Mouse (Mus musculus) C3H10T1/2 (cell line): ENCODE data around the gene Crym. TPM values are rescaled to one million over a fixed set of nuclear protein-coding genes. Genes with fewer than 3 reads are reported as not detected.

Experiments
- polyA plus RNA-seq, 2 experiments: library from polyadenylated mRNA; unstranded; fragments of >200 nt; fragmentation: generic; extraction: Trizol; gene quantifications; one replicate each; pipeline ENCODE4 v1.2.1; 2012; ENCODE audit warnings: missing spikeins in 2 of 2

Crym gene
- under 1 TPM; 0.07 to 0.13 TPM for polyA plus RNA-seq

DNA sequence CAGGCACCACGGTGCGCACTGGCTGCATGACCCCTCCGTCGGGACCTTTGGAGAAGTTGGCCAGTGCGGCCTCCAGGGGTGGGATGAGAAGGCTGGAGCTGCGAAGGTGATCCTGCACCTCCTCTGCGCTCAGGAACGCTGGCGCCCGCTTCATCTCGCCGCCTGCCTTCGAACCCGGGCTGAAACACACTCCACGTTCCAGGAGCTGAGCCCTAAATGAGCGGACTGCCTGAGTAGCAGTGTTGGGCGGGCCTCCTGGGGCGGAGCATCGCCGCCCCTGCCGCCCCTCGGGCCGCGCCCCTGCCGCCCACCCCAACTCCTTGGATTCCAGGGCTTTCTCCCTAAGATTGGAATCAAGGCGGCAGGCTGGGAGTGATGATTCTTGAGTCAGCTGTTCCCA is at the start of gene Crym:
Gene Crym (minus strand): TSS at position 341 of the 400 bp plus-strand sequence.

GRCm38 (mm10) chr7:120203789-120204188 is 1.9 kb upstream of the Crym start, which contains the start of gene Abca14:
Gene Abca14 (plus strand): TSS chr7:120203961.

GRCm38 (mm10) chr7:120173603-120174244 is 28.2 kb downstream of the Crym start, which contains the start of gene Anks4b:
Gene Anks4b (plus strand): TSS chr7:120173858.

DNA sequence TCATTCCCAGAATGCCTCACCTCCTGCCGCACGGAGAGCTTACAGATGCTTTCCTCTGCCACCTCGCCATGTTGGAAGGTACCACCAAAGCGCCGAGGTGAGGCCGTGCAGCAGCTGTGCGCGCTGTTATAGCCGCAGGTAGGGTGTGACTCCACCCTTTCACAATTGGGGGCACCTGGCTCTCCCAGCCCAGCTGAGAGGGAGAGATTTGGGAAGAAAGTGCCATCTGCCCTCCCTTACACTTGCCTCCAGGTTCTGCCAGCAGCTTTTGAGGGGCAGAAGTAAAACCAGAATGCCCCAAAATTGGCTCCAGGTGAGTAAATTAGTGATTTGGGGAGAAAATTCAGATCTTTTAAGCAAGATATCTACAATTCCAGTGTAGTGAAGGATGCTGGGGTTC is 56.7 kb downstream of the Crym start, which contains the start of gene Zp2:
Gene Zp2 (minus strand): TSS at position 101 of the 400 bp plus-strand sequence.

Other genes starting within 250 kb of the Crym start
- not detected for gene Dnah3, start 106.8 kb downstream of the Crym start, polyA plus RNA-seq
- 10 to 100 TPM in 1 of 2 experiments, 1 to 10 TPM in 1; 7.0 to 14.0 TPM for gene Tmem159, start 99.8 kb downstream of the Crym start, polyA plus RNA-seq
- gene Zp2, start 56.8 kb downstream of the Crym start, polyA plus RNA-seq, result not detected
- not detected for gene Anks4b, start 28.3 kb downstream of the Crym start, polyA plus RNA-seq
- gene Abca14, start 1.9 kb upstream of the Crym start, polyA plus RNA-seq, result not detected
- not detected for gene Abca15, start 126.6 kb upstream of the Crym start, polyA plus RNA-seq
- gene Abca16, start 207.5 kb upstream of the Crym start, polyA plus RNA-seq, result not detected